Mouse (Mus musculus) forebrain, postnatal 0 days (tissue): ENCODE measurements around the gene Snx30. TPM values are rescaled to one million over a fixed set of nuclear protein-coding genes. Genes with fewer than 3 reads are reported as not detected.

Experiments used
- ATAC-seq: fragments of 200-750 bp; cut with Nextera tagmentation; 2 replicates; pipeline ENCODE4 v1.8.0; 2017; ENCODE audit warnings: mild to moderate bottlenecking, moderate library complexity
- DNase-seq: peaks from one replicate; pipeline ENCODE4 v3.0.0-alpha.2; 2015
- H3K27ac ChIP-seq: fragments of 300-500 bp; sonication (generic); 2 replicates; pipeline ENCODE4 v1.5.1; 2014; ENCODE audit warnings: low read depth, mild to moderate bottlenecking, antibody characterized with exemption, low read length, moderate library complexity, mixed read lengths
- H3K27me3 ChIP-seq: fragments of 300-500 bp; sonication (generic); 2 replicates; pipeline ENCODE4 v1.6.1; 2014; ENCODE audit warnings: mild to moderate bottlenecking, low read length, mixed read lengths; ENCODE audit not compliant: insufficient read depth
- H3K36me3 ChIP-seq: fragments of 300-500 bp; sonication (generic); 2 replicates; pipeline ENCODE4 v1.6.1; 2014; ENCODE audit warnings: mild to moderate bottlenecking, moderate library complexity; ENCODE audit not compliant: insufficient read depth
- H3K4me1 ChIP-seq: fragments of 300-500 bp; sonication (generic); 2 replicates; pipeline ENCODE4 v1.6.1; 2014; ENCODE audit warnings: antibody characterized with exemption; ENCODE audit not compliant: insufficient read depth
- H3K4me2 ChIP-seq: fragments of 300-500 bp; sonication (generic); 2 replicates; pipeline ENCODE4 v1.6.1; 2014; ENCODE audit warnings: low read depth, mild to moderate bottlenecking, moderate library complexity
- H3K4me3 ChIP-seq: fragments of 300-500 bp; sonication (generic); 2 replicates; pipeline ENCODE4 v1.5.1; 2014; ENCODE audit warnings: low read depth, low read length, mixed read lengths
- H3K9ac ChIP-seq: fragments of 300-500 bp; sonication (generic); 2 replicates; pipeline ENCODE4 v1.6.1; 2014; ENCODE audit warnings: mild to moderate bottlenecking
- H3K9me3 ChIP-seq: fragments of 300-500 bp; sonication (generic); 2 replicates; pipeline ENCODE4 v1.6.1; 2016; ENCODE audit warnings: low read length
- CTCF ChIP-seq: sonication (generic); IDR thresholded peaks from 2 replicates; pipeline ENCODE4 v1.5.1; 2016; ENCODE audit warnings: antibody characterized with exemption, control low read depth, low read depth
- WGBS: fragments of 180-500 bp; shearing (Covaris S2); extraction: QIAGEN DNeasy Blood & Tissue Kit; methylation state at CpG from one replicate; pipeline ENCODE4 v1.1.7; 2014; 5-methylcytosine and 5-hydroxymethylcytosine counted together
- polyA plus RNA-seq: library from polyadenylated mRNA; unstranded; fragments of >200 nt; fragmentation: Nextera tagmentation; extraction: Ambion mirVana; gene quantifications from 2 replicates; pipeline ENCODE4 v1.2.1, GENCODE M21; 2015
- total RNA-seq: library from RNA; depleted of rRNA; stranded (reverse); fragments of >200 nt; gene quantifications from 2 replicates; pipeline ENCODE4 v1.2.3, GENCODE M21; 2014

Gene Snx30
- total and polyA plus RNA-seq, 2 experiments from 2014 or later = 16.9 to 31.4 TPM

DNA sequence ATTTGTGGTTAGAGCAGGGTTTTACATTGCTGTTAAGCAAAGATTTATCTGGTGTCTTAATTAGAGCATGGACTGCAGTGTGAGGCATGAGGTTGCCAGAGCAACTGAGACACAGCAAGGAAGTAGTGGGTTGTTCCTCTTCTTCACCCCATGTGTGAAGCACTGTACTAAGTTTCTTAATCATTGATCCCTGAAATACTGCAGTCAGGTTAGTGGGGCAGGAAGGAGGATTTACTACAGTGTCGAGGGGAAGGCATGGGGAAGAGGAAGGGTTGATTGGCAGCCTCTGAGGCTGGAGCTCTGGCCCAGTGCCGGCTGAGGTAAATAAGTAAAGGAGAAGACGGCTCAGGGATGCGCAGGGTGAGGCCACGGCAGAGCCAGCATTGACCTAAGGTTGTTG lies 82.4 kb downstream of the Snx30 start:
- H3K27me3 ChIP-seq = no peaks in the 10 kb centered on the region
- no peak overlapping the region for H3K4me2 ChIP-seq
- ATAC-seq (no peak), DNase-seq (no peak)
- H3K9me3 ChIP-seq = no peaks in the 10 kb centered on the region
- 80% methylated on average over 5 of the region's 5 CpGs for WGBS
- H3K9ac ChIP-seq = no peak overlapping the region
- no peak for TF ChIP-seq CTCF
- no peaks in the 10 kb centered on the region for H3K4me1 ChIP-seq
- H3K27ac ChIP-seq = no peak overlapping the region
- no peak overlapping the region for H3K4me3 ChIP-seq
- peaks cover 25% of the 10 kb centered on the region; the same call in 1 of the 2 replicates for H3K36me3 ChIP-seq

DNA sequence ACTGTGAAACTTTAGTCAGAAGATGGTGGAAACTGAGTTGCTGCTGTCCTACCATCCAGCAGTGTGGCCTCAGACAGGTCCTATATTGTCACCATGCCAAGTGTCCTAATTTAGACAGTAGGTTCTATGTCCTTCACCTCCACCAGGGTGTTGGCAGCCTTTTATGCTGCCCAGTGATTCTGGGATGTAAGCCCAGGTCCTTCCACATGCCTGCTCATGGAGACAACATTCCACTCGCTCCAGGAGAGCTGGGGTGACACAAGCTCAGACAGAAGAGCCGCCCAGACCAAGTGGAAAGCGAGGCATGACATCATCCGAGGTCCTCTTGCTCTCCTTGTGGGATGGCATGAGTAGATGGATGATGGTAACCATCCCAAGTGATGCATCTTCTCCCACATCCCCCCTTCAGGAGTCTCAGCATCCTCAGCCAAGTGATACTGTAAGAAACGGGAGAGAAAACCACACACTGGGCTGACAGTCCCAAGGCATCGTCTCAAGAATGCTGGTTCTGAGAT lies 84.5 kb downstream of the Snx30 start:
- Histone ChIP-seq H3K9me3 (no peaks in the 10 kb centered on the region), H3K36me3 (peaks cover 23% of the 10 kb centered on the region; the same call in 1 of the 2 replicates), H3K4me1 (no peaks in the 10 kb centered on the region), H3K9ac (no peak overlapping the region), H3K27ac (no peak overlapping the region), H3K27me3 (no peaks in the 10 kb centered on the region), H3K4me2 (no peak overlapping the region), H3K4me3 (no peak overlapping the region)
- 87% methylated on average over 6 of the region's 6 CpGs for WGBS
- no peak for TF ChIP-seq CTCF
- ATAC-seq (no peak), DNase-seq (no peak)

DNA sequence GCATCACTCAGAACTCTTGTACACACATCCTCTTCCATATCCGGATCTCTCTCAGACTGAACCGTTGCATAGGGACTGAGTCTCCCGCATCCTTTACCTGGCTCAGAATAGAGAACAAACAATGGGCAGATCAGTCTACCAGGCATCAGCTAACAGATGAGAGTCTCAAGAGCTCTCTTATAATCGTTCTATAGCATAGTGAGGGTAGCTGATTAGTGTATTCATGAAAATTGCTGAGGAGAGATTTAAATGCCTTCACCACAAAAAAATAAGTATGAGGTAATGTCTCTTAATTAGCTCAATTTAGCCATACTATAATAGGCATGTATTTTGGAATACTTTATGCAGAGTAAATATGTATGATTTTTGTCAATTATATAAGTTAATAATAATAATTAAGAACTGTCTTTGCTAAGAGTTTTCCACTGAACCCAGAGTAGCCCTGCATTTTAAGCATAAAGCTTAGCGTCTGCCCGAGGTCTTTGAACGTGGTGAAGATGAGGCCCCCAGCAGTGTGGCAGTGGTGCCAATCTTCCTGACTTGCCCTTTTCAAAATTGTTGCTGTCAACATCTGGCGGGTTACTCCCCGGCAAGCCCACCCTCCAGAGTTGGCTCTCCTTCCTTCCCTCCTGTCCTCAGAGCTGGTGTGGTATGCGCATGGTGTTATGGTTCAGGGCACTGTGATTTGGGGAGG lies 86.2 kb downstream of the Snx30 start:
- peaks cover 20% of the 10 kb centered on the region for H3K36me3 ChIP-seq
- WGBS = 64% methylated on average over 10 of the region's 10 CpGs
- no peak overlapping the region for H3K27ac ChIP-seq
- no peaks in the 10 kb centered on the region for H3K27me3 ChIP-seq
- ATAC-seq = peak; percentile 36
- H3K9me3 ChIP-seq = no peaks in the 10 kb centered on the region
- H3K4me3 ChIP-seq = no peak overlapping the region
- no peak for TF ChIP-seq CTCF
- H3K9ac ChIP-seq = no peak overlapping the region
- H3K4me1 ChIP-seq = no peaks in the 10 kb centered on the region
- no peak overlapping the region for H3K4me2 ChIP-seq
- no peak for DNase-seq

DNA sequence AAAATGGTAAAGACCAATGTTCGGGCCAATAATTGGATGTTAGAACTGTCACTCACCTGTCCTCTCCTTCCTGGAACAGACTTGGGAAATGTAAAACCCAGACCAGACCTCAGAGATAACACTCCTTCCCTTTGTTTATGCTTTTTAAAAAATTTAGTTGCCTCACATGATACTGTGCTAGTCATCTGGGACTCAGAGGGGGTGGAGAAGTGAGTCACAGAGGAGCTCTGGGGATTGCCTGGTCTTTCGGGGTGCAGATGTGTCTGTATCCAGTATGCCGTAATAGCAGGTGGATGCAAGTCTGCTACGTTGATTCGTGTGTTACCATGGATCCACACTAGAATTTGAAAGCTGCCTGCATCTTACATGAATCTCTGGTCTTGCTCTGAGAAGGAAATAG lies 87.1 kb downstream of the Snx30 start:
- Histone ChIP-seq H3K9me3 (no peaks in the 10 kb centered on the region), H3K4me1 (no peaks in the 10 kb centered on the region), H3K4me2 (no peak overlapping the region), H3K27ac (no peak overlapping the region), H3K4me3 (no peak overlapping the region), H3K27me3 (no peaks in the 10 kb centered on the region), H3K9ac (no peak overlapping the region), H3K36me3 (peaks cover 20% of the 10 kb centered on the region)
- ATAC-seq (no peak), DNase-seq (no peak)
- no peak for TF ChIP-seq CTCF
- 92% methylated on average over 5 of the region's 5 CpGs for WGBS

DNA sequence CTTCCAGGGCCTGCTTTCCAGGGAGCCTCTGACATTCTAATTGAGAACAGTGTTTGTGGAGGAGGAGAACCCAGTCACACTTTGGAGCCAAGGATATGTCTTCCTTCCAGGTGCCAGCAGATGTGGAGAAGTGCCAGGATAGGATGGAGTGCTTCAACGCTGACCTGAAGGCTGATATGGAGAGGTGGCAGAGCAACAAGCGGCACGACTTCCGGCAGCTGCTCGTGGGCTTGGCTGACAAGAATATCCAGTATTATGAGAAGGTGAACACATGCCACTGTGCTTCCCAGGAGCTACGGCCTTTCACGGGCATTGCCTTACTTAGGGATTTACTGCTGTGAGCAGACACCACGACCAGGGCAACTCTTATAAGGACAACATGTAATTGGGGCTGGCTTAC lies 88.8 kb downstream of the Snx30 start:
- no peak for TF ChIP-seq CTCF
- no peaks in the 10 kb centered on the region for H3K9me3 ChIP-seq

DNA sequence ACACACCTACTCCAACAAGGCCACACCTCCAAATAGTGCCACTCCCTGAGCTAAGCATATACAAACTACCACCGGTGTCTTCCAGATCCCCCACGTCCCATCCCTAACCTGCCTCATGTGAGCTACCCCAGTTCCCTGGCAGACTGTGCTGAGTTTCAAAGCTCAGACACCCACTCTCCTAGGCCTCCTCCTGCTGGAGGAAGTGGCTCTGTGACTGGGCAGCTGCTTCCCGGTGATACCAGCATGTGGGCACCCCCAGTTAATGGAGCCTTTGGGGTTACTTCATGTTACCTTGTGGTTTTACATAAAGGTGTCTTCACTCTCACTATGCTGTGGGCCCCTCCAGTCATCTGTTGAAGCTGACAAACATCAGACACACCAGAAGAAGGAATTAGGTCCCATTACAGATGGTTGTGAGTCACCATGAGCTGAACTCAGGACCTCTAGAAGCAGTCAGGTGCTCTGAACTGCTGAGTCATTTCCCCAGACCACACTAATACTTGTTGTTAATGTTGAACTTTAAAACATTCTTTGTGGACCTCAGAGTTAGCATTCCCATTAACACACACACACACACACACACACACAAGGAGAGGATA lies 89.4 kb downstream of the Snx30 start:
- H3K36me3 ChIP-seq = peaks cover 28% of the 10 kb centered on the region
- ATAC-seq (no peak), DNase-seq (no peak)
- H3K9me3 ChIP-seq = no peaks in the 10 kb centered on the region
- H3K9ac ChIP-seq = no peak overlapping the region
- no peak for TF ChIP-seq CTCF
- WGBS = 94% methylated on average over 3 of the region's 3 CpGs
- H3K4me2 ChIP-seq = no peak overlapping the region
- no peak overlapping the region for H3K4me3 ChIP-seq
- H3K4me1 ChIP-seq = no peaks in the 10 kb centered on the region
- H3K27me3 ChIP-seq = no peaks in the 10 kb centered on the region
- H3K27ac ChIP-seq = no peak overlapping the region

More for the DNA sequence above, 88.8 kb downstream of the Snx30 start:
- WGBS = 91% methylated on average over 8 of the region's 8 CpGs
- DNase-seq = no peak
- Histone ChIP-seq H3K4me3 (no peak overlapping the region), H3K4me2 (no peak overlapping the region), H3K4me1 (no peaks in the 10 kb centered on the region), H3K36me3 (peaks cover 28% of the 10 kb centered on the region), H3K27ac (no peak overlapping the region), H3K27me3 (no peaks in the 10 kb centered on the region), H3K9ac (no peak overlapping the region)
- no peak for ATAC-seq

DNA sequence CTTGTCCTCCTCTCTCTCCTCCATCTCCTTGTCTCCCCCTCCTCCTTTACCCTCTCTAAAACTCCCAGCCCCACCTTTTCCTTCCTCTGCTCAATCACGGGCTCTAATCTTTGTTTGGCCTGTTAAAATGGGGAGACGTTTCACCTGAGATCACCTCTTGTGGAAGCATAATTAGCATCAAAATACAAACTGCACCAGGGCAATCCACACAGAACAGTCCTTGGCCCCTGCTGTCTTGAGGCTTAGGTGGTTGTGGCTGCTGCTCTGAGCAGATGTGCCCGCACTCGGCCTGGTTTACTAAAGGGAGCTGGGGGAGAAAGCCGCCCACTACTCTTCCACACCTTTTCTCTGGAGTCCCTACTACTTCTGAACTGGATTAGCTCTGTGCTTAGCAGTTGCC lies 90.4 kb downstream of the Snx30 start:
- Histone ChIP-seq H3K4me2 (no peak overlapping the region), H3K4me1 (no peaks in the 10 kb centered on the region), H3K36me3 (peaks cover 24% of the 10 kb centered on the region), H3K9ac (no peak overlapping the region), H3K9me3 (no peaks in the 10 kb centered on the region), H3K27me3 (no peaks in the 10 kb centered on the region), H3K4me3 (no peak overlapping the region), H3K27ac (no peak overlapping the region)
- whole genome bisulfite sequencing = 52% methylated on average over 5 of the region's 5 CpGs
- ATAC-seq (no peak), DNase-seq (no peak)
- TF ChIP-seq CTCF = no peak
